Mouse (Mus musculus): Measurements from ENCODE around the gene Tigd4.

- TF ChIP-seq POLR2A (IDR thresholded peaks at IDR 0.05; ENCODE audit: insufficient read length, low read depth) (peak; percentile 61), POLR2AphosphoS2 (IDR thresholded peaks at IDR 0.05; ENCODE audit: insufficient read length, low read depth) (peak; percentile 43), MAX (IDR thresholded peaks at IDR 0.05; ENCODE audit: low read depth) (no peak), TCF12 (IDR thresholded peaks at IDR 0.05; ENCODE audit: insufficient read depth, poor library complexity, severe bottlenecking) (no peak), CEBPB (IDR thresholded peaks at IDR 0.05; ENCODE audit: insufficient read depth, poor library complexity, severe bottlenecking) (no peak), MYOG (IDR thresholded peaks at IDR 0.05; ENCODE audit: control insufficient read depth in 1 of 3, insufficient read depth in 1 of 3, insufficient read length in 2 of 3, low read depth in 2 of 3) (peak; percentile 28 to 90 (median 82)), USF1 (IDR thresholded peaks at IDR 0.05; ENCODE audit: low read depth) (no peak), TCF3 (IDR thresholded peaks at IDR 0.05; ENCODE audit: insufficient read length, low read depth) (no peak), REST (IDR thresholded peaks at IDR 0.05; ENCODE audit: insufficient read depth, insufficient read length) (no peak), MYOD1 (IDR thresholded peaks at IDR 0.05; ENCODE audit: control insufficient read depth in 1 of 3, insufficient read length in 2 of 3, low read depth in 2 of 3) (peak in 2 of 3 experiments; percentile 64 to 85), E2F4 (IDR thresholded peaks at IDR 0.05; ENCODE audit: insufficient read depth) (no peak), SRF (IDR thresholded peaks at IDR 0.05; ENCODE audit: control insufficient read depth, insufficient read length, low read depth) (no peak)
These were observed 11.1 kb upstream of the Tigd4 start, which contains the start of gene Arfip1 for GRCm38 (mm10) chr3:84582023-84582912.

Data from myocyte (in vitro differentiated cells).